Mouse (Mus musculus): ENCODE results near the gene Best1. TPM values are rescaled to one million over a fixed set of nuclear protein-coding genes. Genes with fewer than 3 reads are reported as not detected.

Best1 gene
- total RNA-seq (2023; ENCODE audit: inconsistent age) = not detected in 4 replicates

DNA sequence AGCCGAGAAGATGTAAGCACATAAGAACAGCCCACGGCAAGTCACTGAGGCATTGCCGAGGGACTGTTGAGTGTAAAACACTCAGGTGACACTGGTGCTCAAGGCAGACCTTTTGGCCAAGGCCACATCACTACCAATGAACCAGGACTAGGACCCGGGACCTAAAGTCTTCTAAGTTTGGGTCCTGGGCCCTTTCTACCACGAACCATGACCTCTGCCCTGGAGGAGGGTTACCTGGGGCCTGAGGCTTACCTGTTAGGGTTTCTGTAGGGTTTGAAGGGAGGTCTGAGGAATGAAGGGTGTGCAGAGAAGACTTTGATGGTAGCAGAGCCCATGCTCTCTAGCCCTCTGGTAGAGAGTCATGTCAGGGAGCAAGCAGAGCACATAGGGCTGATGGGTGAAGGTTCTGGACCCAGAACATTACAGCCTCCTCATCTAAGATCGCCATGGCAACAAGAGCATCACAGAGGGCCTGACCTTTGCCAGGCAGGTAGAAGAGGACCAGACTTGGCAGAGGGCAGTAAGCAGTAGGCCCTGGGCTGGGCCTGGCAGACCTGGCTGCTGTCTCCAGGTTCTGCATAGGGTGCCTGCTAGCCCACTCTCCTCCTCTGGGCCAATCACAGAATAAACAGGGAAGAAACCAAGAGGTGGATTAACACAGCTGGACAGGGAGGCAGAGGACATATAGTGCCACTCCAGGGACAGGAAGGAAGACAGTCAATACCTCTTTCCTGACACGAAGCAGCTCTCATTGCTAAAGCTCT, at the start of gene Best1, which contains the start of gene Rab3il1:
Gene Best1 (minus strand): TSS at position 428 of the 764 bp plus-strand sequence.
Gene Rab3il1 (plus strand): TSS at position 464 of the 764 bp plus-strand sequence.

DNA sequence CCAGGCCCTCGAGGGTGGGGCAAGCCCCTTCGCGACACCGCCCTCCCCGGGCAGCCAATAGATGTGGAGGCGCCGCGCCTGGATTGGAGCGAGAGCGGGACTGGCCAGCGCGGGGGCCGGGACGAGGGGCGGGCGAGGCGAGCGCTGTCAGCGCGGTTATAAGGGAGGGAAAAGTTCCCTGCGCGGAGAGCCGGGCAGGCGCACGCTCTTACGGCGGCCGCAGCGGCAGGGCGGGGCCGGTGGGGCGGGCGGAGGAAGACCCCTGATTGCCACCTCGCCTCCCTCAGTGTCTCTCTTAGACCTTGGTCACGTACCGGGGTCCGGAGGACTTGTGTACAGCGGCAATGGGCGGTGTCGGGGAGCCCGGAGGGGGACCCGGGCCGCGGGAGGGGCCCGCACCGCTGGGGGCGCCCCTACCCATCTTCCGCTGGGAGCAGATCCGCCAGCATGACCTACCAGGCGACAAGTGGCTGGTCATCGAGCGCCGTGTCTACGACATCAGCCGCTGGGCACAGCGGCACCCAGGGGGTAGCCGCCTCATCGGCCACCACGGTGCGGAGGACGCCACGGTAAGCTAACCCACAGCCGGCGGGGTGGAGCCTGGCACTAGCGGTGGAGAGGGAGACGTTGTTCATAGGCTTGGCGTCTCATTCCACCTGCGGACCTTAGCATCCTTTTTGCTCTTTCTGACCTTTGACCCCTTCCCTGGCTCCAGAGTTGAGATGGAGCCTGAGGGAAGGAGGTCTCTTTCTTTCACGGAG, 40.1 kb upstream of the Best1 start, which contains the start of gene Fads3:
Gene Fads3 (plus strand): TSS at position 182 of the 761 bp plus-strand sequence.

DNA sequence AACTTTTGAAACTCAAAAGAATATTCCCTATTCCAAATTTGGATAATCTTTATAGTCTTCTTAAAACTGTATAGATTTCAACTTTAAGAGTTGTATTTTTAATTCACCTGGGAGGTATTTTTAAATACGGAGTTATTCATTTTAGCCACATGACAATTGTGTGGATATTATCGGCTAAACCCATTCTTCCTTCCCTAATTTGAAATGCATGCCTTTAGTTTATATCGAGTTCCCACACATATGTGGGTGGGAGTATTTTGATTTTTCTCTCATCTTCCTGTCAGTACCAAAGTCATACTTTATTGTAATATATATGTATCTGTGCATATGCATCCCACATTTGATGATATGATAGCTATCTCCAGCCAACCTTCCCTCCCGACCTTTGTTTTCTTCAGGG, 21.2 kb downstream of the Best1 start, which contains the start of gene Fth1:
Gene Fth1 (plus strand): TSS at position 341 of the 400 bp plus-strand sequence.

Other genes starting within 250 kb of the Best1 start
- gene Scgb2a2, start 154.1 kb downstream of the Best1 start, total RNA-seq (2023; ENCODE audit: inconsistent age) = not detected in 4 replicates
- 34.7 to 42.7 TPM (median 40.1 TPM) in 4 replicates for gene Incenp, start 102.1 kb downstream of the Best1 start, total RNA-seq (2023; ENCODE audit: inconsistent age)
- gene Fth1, start 21.0 kb downstream of the Best1 start, total RNA-seq (2023; ENCODE audit: inconsistent age) = 2,198 to 2,406 TPM (median 2,302 TPM) in 4 replicates
- gene Rab3il1, start within 50 bp of the Best1 start, total RNA-seq (2023; ENCODE audit: inconsistent age) = 0.90 to 1.8 TPM (median 1.1 TPM) in 4 replicates
- gene Fads3, start 39.9 kb upstream of the Best1 start, total RNA-seq (2023; ENCODE audit: inconsistent age) = 0.32 to 1.5 TPM (median 1.0 TPM) in 4 replicates
- gene Fads2, start 100.1 kb upstream of the Best1 start, total RNA-seq (2023; ENCODE audit: inconsistent age) = 0.51 to 1.4 TPM (median 0.86 TPM) in 4 replicates
- 3.8 to 6.3 TPM (median 4.6 TPM) in 4 replicates for gene Fads1, start 181.3 kb upstream of the Best1 start, total RNA-seq (2023; ENCODE audit: inconsistent age)
- 92.7 to 120 TPM (median 101 TPM) in 4 replicates for gene Tmem258, start 202.4 kb upstream of the Best1 start, total RNA-seq (2023; ENCODE audit: inconsistent age)
- 26.0 to 35.4 TPM (median 32.3 TPM) in 4 replicates for gene Fen1, start 202.5 kb upstream of the Best1 start, total RNA-seq (2023; ENCODE audit: inconsistent age)
- 0.13 to 0.18 TPM (median 0.16 TPM) in 3 of 4 replicates, not detected in the other for gene Myrf, start 239.1 kb upstream of the Best1 start, total RNA-seq (2023; ENCODE audit: inconsistent age)